Mouse (Mus musculus) liver, adult 2 months (tissue): Measurements from ENCODE around the gene Rab4b. TPM values are rescaled to one million over a fixed set of nuclear protein-coding genes. Genes with fewer than 3 reads are reported as not detected.

Source experiments
- DNase-seq: peaks from one replicate; pipeline ENCODE4 v3.0.0-alpha.2; 2011; ENCODE audit warnings: low read depth, low spot score; ENCODE audit errors: extremely low read depth
- H3K27ac ChIP-seq: fragments of 200-500 bp; replicated peaks from 2 replicates; pipeline ENCODE4 v1.5.1; 2012; ENCODE audit warnings: low read depth, mild to moderate bottlenecking, control low read depth, inconsistent platforms, low read length; ENCODE audit not compliant: insufficient read depth
- H3K27me3 ChIP-seq: fragments of 200-500 bp; 2 replicates; pipeline ENCODE4 v1.6.1; 2012; ENCODE audit warnings: mild to moderate bottlenecking, moderate library complexity, low read length, inconsistent platforms; ENCODE audit not compliant: control insufficient read depth, insufficient read depth
- H3K36me3 ChIP-seq: fragments of 200-500 bp; 2 replicates; pipeline ENCODE4 v1.6.1; 2012; ENCODE audit warnings: low read length, inconsistent platforms; ENCODE audit not compliant: control insufficient read depth, insufficient read depth
- H3K4me1 ChIP-seq: fragments of 200-500 bp; 2 replicates; pipeline ENCODE4 v1.6.1; 2011; ENCODE audit warnings: low read length; ENCODE audit not compliant: control insufficient read depth, insufficient read depth
- H3K4me3 ChIP-seq: fragments of 200-500 bp; 2 replicates; pipeline ENCODE4 v1.5.1; 2011; ENCODE audit warnings: low read depth, mild to moderate bottlenecking, control low read depth, low read length, moderate library complexity; ENCODE audit not compliant: insufficient read depth
- H3K79me2 ChIP-seq: fragments of 200-500 bp; 2 replicates; pipeline ENCODE4 v1.6.1; 2012; ENCODE audit warnings: inconsistent platforms, mild to moderate bottlenecking, low read length, moderate library complexity; ENCODE audit not compliant: control insufficient read depth, insufficient read depth
- H3K9ac ChIP-seq: fragments of 200-500 bp; 2 replicates; pipeline ENCODE4 v1.6.1; 2012; ENCODE audit warnings: low read depth, mild to moderate bottlenecking, control low read depth, inconsistent platforms, low read length
- CTCF ChIP-seq: fragments of 200-500 bp; IDR thresholded peaks from 2 replicates; pipeline ENCODE4 v1.5.1; 2011; ENCODE audit warnings: low read depth, low read length, control low read depth
- POLR2A ChIP-seq: fragments of 200-500 bp; IDR thresholded peaks from 2 replicates; pipeline ENCODE4 v1.6.1; 2011; ENCODE audit warnings: low read length, control low read depth; ENCODE audit not compliant: insufficient read depth; ENCODE audit errors: extremely low read depth
- WGBS: fragments of 180-500 bp; shearing (Covaris S2); methylation state at CpG from one replicate; pipeline ENCODE4 v1.1.7; 2018; 5-methylcytosine and 5-hydroxymethylcytosine counted together
- polyA plus RNA-seq: library from polyadenylated mRNA; depleted of rRNA; stranded (reverse); fragments of >200 nt; gene quantifications from 2 replicates; pipeline ENCODE4 v1.2.3, GENCODE M21; 2012
- total RNA-seq: library from RNA; depleted of rRNA; stranded (reverse); fragments of >200 nt; gene quantifications from 2 replicates; pipeline ENCODE4 v1.2.3, GENCODE M21; 2014

Gene Rab4b
- total and polyA plus RNA-seq, 2 experiments, result 8.7 to 28.3 TPM

DNA sequence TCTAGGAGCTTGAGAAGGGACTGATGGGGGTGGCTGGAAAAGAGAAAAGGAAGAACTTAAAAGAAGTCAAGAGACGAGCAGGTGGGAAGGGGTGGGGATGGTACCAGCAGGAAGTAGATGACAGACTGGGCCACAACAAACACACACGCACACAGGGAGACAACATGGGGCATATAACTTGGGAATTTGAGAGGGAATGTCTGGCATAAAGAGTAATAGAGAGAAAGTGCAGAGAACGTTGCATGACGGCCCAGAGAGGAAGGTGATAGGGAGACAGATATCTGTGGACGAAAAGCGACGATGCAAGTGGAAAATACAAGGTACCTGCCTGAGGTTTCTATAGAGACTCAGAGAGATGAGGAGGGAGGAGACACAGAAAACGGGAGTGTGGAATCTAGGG lies 13.0 kb downstream of the Rab4b start:
- TF ChIP-seq POLR2A (no peak), CTCF (no peak)

DNA sequence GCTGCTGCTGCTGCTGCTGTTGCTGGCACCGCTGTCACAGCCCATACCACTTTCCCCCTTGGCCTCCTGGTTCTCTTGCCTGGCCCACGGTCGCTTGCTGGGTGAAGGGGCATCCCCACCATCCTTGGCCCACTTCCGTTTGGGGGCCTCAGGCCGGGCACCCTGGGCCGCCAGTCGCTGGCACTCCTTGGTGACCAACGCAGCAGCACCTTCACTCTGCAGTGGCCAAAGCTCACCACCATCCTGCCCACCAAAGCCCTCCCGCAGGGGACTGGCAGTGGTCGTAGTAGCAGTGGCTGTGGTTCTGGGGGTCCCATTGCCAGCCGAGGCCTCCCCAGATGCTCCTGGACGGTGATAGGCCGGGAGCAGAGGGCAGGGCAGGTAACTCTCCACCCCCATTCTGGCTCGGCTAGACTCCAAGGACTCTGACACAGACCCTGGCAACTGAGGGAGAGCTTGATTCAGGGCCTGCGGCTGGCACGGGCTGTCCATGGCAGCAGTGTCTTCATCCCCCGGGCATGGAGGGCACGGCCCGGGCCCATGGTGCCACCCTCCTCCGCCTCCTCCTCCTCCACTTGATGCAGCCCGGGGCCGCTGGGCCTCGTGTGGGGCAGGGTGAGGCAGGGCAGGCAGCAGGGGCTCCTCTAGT lies 13.6 kb downstream of the Rab4b start:
- TF ChIP-seq CTCF (no peak), POLR2A (peak; percentile 78)
- peak overlapping the region; percentile 88 for H3K9ac ChIP-seq
- 30% methylated on average over 23 of the region's 23 CpGs for WGBS
- H3K36me3 ChIP-seq, result no peaks in the 10 kb centered on the region
- no peaks in the 10 kb centered on the region for H3K27me3 ChIP-seq
- peaks cover 4% of the 10 kb centered on the region; the same call in 1 of the 2 replicates for H3K79me2 ChIP-seq
- H3K27ac ChIP-seq, result peak overlapping the region; percentile 93
- peak overlapping the region; percentile 72 for H3K4me3 ChIP-seq
- peaks cover 34% of the 10 kb centered on the region for H3K4me1 ChIP-seq
- peak; percentile 85 for DNase-seq

More for the DNA sequence above, 13.0 kb downstream of the Rab4b start:
- Histone ChIP-seq H3K79me2 (peaks cover 4% of the 10 kb centered on the region; the same call in 1 of the 2 replicates), H3K27ac (peak overlapping the region; percentile 93), H3K4me3 (peak overlapping the region; percentile 72), H3K4me1 (peaks cover 34% of the 10 kb centered on the region), H3K9ac (peak overlapping the region; percentile 88), H3K27me3 (no peaks in the 10 kb centered on the region), H3K36me3 (no peaks in the 10 kb centered on the region)
- no peak for DNase-seq
- under 1% methylated on average over 8 of the region's 8 CpGs for WGBS

DNA sequence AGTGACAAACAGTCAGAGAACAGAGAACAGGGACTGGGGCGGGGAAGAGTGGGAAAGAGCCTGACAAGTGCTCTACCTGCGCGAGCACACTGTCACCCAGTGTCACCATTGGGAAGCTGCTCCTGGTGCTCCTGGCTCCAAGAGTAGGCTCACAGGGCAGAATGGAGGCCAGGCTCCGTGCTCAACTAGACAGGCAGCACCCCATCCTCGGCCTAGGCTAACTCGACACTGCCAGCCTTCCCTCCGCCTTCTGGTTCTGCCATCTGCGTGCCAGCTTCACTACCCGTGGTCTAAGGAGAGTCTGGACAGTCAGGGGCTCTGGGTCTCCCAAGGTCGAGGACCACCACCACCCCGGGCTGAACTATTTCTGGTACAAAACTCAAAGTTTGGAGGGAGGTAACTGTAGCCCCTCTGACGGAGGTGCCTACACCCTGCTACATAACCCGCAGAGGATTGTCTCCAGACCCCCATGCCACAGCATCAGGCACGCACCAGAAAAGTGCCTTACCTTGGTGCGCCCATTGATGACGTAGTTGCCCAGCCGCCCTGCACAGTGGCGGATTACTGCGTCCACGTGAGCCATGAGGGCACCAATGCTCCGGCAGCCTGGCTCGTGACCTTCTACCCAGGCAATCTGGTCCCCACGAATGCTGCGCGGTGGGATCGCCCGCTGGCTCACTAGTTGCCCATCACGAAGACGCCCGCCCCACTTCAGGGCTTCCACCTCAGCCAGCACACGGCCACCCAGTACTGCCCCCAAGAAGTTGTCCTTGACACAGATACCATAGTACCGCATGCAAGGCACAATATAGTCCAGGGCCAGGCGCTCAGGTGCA lies 14.4 kb downstream of the Rab4b start:
- Histone ChIP-seq H3K79me2 (peaks cover 4% of the 10 kb centered on the region; the same call in 1 of the 2 replicates), H3K36me3 (0 out of 2 replicates have a peak, but pooled peaks cover 2% of the 10 kb centered on the region), H3K27ac (peak overlapping the region; percentile 93), H3K9ac (peak overlapping the region; percentile 88), H3K4me3 (peak overlapping the region; percentile 72), H3K27me3 (no peaks in the 10 kb centered on the region), H3K4me1 (peaks cover 34% of the 10 kb centered on the region)
- DNase-seq, result peak; percentile 68
- WGBS, result 53% methylated on average over 33 of the region's 33 CpGs
- 0 out of 2 replicates have a peak, but pooled peaks have one; percentile 24 for TF ChIP-seq POLR2A
- TF ChIP-seq CTCF, result no peak

DNA sequence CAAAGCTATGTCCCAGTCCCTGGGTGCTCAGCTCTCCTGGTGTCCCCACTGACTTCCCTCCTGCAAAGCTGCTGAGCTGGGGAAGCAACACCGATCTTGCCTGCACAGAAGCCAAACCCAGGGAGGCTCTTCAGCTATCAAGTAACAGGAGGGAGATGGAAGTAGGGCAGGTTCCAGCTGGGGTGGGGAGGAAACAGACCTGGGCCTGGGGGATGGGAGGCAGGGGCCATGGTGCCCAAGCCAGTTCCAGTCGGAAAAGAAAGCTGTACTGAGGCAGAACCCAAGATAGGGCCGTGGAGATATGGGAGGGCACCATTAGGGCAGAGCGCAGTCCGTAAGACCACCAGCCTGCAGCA lies 15.3 kb downstream of the Rab4b start:
- H3K27me3 ChIP-seq, result no peaks in the 10 kb centered on the region
- no peak for DNase-seq
- H3K9ac ChIP-seq, result peak overlapping the region; percentile 6; the same call in 1 of the 2 replicates
- TF ChIP-seq POLR2A, result no peak
- TF ChIP-seq CTCF, result no peak
- H3K36me3 ChIP-seq, result peaks cover 6% of the 10 kb centered on the region; the same call in 1 of the 2 replicates
- H3K27ac ChIP-seq, result no peak overlapping the region
- 57% methylated on average over 5 of the region's 5 CpGs for whole genome bisulfite sequencing
- H3K79me2 ChIP-seq, result peaks cover 4% of the 10 kb centered on the region; the same call in 1 of the 2 replicates
- no peak overlapping the region for H3K4me3 ChIP-seq
- H3K4me1 ChIP-seq, result peaks cover 34% of the 10 kb centered on the region

DNA sequence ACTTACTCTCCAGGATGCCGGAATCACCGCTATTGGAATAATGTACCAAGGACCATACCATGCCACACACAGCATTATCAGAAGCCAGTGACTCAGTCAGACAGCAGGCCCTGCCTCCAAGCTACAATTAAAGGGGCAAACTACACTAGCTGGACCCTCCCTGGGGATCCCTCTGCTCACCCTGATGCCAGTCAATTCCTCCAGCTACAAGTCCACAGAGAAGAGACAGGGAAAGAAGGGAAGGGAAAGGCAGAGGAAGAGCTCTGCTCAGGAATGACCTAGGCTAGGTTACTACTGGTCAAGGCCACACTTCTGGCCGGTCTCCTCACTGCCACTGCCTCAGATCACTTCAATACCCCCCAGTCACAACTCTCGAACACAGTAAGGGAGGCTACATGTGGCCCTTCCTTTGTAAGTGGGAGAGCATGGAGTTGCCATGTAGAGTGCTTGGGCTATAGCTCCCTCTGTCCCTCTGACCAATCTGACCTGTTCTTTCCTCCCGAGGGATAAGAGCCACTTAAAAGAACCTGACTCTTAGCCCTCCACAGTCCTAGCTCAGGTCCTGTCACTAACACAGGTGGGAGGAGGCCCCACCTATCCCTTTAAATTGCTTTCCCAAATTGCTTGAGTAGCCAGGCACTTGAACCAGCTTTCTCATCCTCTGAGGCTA lies 15.8 kb downstream of the Rab4b start:
- TF ChIP-seq CTCF, result no peak
- no peak for TF ChIP-seq POLR2A
- DNase-seq, result no peak
- peaks cover 32% of the 10 kb centered on the region for H3K4me1 ChIP-seq
- peaks cover 4% of the 10 kb centered on the region; the same call in 1 of the 2 replicates for H3K79me2 ChIP-seq
- peak overlapping the region; percentile 11; the same call in 1 of the 2 replicates for H3K9ac ChIP-seq
- no peaks in the 10 kb centered on the region for H3K27me3 ChIP-seq
- no peak overlapping the region for H3K4me3 ChIP-seq
- no peak overlapping the region for H3K27ac ChIP-seq
- WGBS, result 48% methylated on average over 5 of the region's 5 CpGs
- H3K36me3 ChIP-seq, result peaks cover 10% of the 10 kb centered on the region; the same call in 1 of the 2 replicates
